Comparison of ENCODE assay signal across 22 mouse cellular contexts in the genomic region with DNA sequence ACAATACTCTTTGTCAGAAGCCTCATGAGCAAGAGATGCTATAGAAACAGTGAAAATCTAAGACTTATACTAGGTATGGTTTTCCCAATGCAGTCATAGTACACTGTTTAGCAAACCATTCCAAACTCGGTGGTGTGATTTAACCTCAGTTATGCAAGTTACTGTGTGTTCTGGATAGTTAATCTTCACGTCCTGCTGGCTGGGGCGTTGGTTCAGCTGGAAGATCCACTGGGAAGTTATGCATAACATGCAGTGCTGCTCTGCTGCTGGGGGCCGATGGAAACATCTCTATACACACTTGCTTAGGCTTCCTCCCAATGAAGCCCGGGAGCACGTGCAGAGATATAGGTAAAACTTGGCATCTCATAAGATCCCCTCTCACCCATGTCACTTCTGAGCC.
DNase-seq lines count a peak whose midpoint lies in the region; ATAC-seq and TF ChIP-seq lines count a peak whose summit lies in the region.
"Had no signal": no experiment of that assay in that cellular context is flagged by ENCODE, and none has a peak within 500 bp of the region (broad histone marks: within the 10 kb centered on the region; RNA-seq: fewer than 3 reads in every experiment).

No protein-coding gene starts in this region.

- no peaks in the 10 kb centered on the region for H3K9me3 ChIP-seq in heart, postnatal 0 days (replicated peaks; ENCODE audit: control insufficient read depth, low read length)
- H3K9me3 ChIP-seq: embryonic facial prominence, embryonic 15.5 days; forebrain, embryonic 15.5 days; G1E; hindbrain, embryonic 13.5 days had no signal

- H3K27me3 ChIP-seq in heart, postnatal 0 days (ENCODE audit: control insufficient read depth, insufficient read depth, low read length), result no peaks in the 10 kb centered on the region
- H3K27me3 ChIP-seq: embryonic facial prominence, embryonic 15.5 days; forebrain, embryonic 15.5 days; hindbrain, embryonic 13.5 days had no signal

- intact Hi-C loops in gastrocnemius, adult 2 months (cut with DNase I), result no loop called here

- WGBS in heart, postnatal 0 days, result 52% methylated on average over 6 of the region's 6 CpGs

- H3K27ac ChIP-seq in gastrocnemius, adult 2 months, result 0 out of 2 replicates have a peak overlapping the region, but pooled peaks have one; percentile 28
- 0 out of 2 replicates have a peak overlapping the region, but pooled peaks have one; percentile 7 for H3K27ac ChIP-seq in heart, postnatal 0 days (ENCODE audit: low read depth)
- H3K27ac ChIP-seq: embryonic facial prominence, embryonic 15.5 days; forebrain, embryonic 15.5 days; hindbrain, embryonic 13.5 days; hindbrain, postnatal 0 days had no signal

- TF ChIP-seq EP300 in heart, postnatal 0 days (IDR thresholded peaks at IDR 0.05; ENCODE audit: low read depth), result no peak

- ATAC-seq in heart, postnatal 0 days (ENCODE audit: insufficient read depth, low read depth), result no peak
- ATAC-seq: CD4-positive, CD25-positive, alpha-beta regulatory T cell, adult 4 months; forebrain, embryonic 15.5 days; hindbrain, postnatal 0 days had no signal

- peaks cover 32% of the 10 kb centered on the region for H3K4me1 ChIP-seq in heart, postnatal 0 days (ENCODE audit: control insufficient read depth, insufficient read depth)
- H3K4me1 ChIP-seq: forebrain, embryonic 15.5 days had no signal

- H3K4me3 ChIP-seq in gastrocnemius, adult 2 months, result no peak overlapping the region
- no peak overlapping the region for H3K4me3 ChIP-seq in heart, postnatal 0 days (ENCODE audit: low read depth, low read length)
- H3K4me3 ChIP-seq: embryonic facial prominence, embryonic 15.5 days; erythroblast, embryonic 14.5 days; forebrain, embryonic 15.5 days; hindbrain, embryonic 13.5 days had no signal

- no peak overlapping the region for H3K9ac ChIP-seq in heart, postnatal 0 days (replicated peaks; ENCODE audit: low read depth, low read length)
- H3K9ac ChIP-seq: embryonic facial prominence, embryonic 15.5 days; forebrain, embryonic 15.5 days; hindbrain, embryonic 13.5 days had no signal

- no peaks in the 10 kb centered on the region for H3K36me3 ChIP-seq in heart, postnatal 0 days (replicated peaks; ENCODE audit: control insufficient read depth, insufficient read depth, low read length)
- H3K36me3 ChIP-seq: embryonic facial prominence, embryonic 15.5 days; hindbrain, embryonic 13.5 days had no signal

- DNase-seq in gastrocnemius, adult 2 months, result no peak
- no peak for DNase-seq in gastrocnemius, postnatal 4 days (ENCODE audit: low spot score in 2 of 2)
- DNase-seq in heart, postnatal 0 days (ENCODE audit: low spot score), result no peak
- DNase-seq in heart, postnatal 4 days, result no peak
- DNase-seq in kidney, adult 9 months, result peak; percentile 67
- DNase-seq in kidney, postnatal 10 days, result no peak
- peak; percentile 37 to 51 for DNase-seq in kidney, postnatal 36 days
- DNase-seq in thymus, postnatal 25 days, result no peak
- DNase-seq: adrenal gland, postnatal 10 days; B cell, adult 2 months; cerebellum, adult 11 months; cerebellum, adult 8-10 months; cerebellum, postnatal 14 days; embryo, embryonic 11 days; gastrocnemius, postnatal 10 days had no signal

- no peak for TF ChIP-seq CTCF in gastrocnemius, adult 2 months (IDR thresholded peaks at IDR 0.05)
- no peak for TF ChIP-seq CTCF in heart, postnatal 0 days (IDR thresholded peaks at IDR 0.05; ENCODE audit: low read depth)

- H3K4me2 ChIP-seq in heart, postnatal 0 days (ENCODE audit: low read depth, low read length), result no peak overlapping the region
- H3K4me2 ChIP-seq: embryonic facial prominence, embryonic 15.5 days; forebrain, embryonic 15.5 days; hindbrain, embryonic 13.5 days had no signal

Comparison
In these comparisons a context has a peak if more than half of its experiments do, and no peak if none do; other contexts are left out.
1. DNase-seq: peak in kidney, adult 9 months (single experiment) and kidney, postnatal 36 days (2 of 2); none in gastrocnemius, adult 2 months (single experiment), gastrocnemius, postnatal 4 days (0 of 2), heart, postnatal 0 days (single experiment), heart, postnatal 4 days (single experiment), kidney, postnatal 10 days (single experiment) and thymus, postnatal 25 days (single experiment).